Mouse (Mus musculus) small intestine, adult 2 months (tissue): ENCODE results near the gene Qrich1. TPM values are rescaled to one million over a fixed set of nuclear protein-coding genes. Genes with fewer than 3 reads are reported as not detected.

Experiments used
- H3K27ac ChIP-seq: fragments of 200-500 bp; 2 replicates; pipeline ENCODE4 v1.5.1; 2012; ENCODE audit warnings: low read depth, low read length, control low read depth, inconsistent platforms; ENCODE audit not compliant: insufficient read depth
- H3K27me3 ChIP-seq: fragments of 200-500 bp; 2 replicates; pipeline ENCODE4 v1.6.1; 2012; ENCODE audit warnings: mild to moderate bottlenecking, moderate library complexity, low read length, inconsistent platforms; ENCODE audit not compliant: control insufficient read depth, insufficient read depth
- H3K36me3 ChIP-seq: fragments of 200-500 bp; 2 replicates; pipeline ENCODE4 v1.6.1; 2012; ENCODE audit warnings: mild to moderate bottlenecking, low read length, control low read depth, inconsistent platforms; ENCODE audit not compliant: control insufficient read depth, insufficient read depth
- H3K4me1 ChIP-seq: fragments of 200-500 bp; 2 replicates; pipeline ENCODE4 v1.6.1; 2012; ENCODE audit warnings: low read length, inconsistent platforms, mixed read lengths; ENCODE audit not compliant: control insufficient read depth, insufficient read depth, insufficient read length
- H3K4me3 ChIP-seq: fragments of 200-500 bp; 2 replicates; pipeline ENCODE4 v1.5.1; 2012; ENCODE audit warnings: low read depth, mild to moderate bottlenecking, control low read depth, inconsistent platforms, low read length, moderate library complexity
- CTCF ChIP-seq: fragments of 200-500 bp; IDR thresholded peaks from 2 replicates; pipeline ENCODE4 v1.5.1; 2012; ENCODE audit warnings: low read depth, mild to moderate bottlenecking, control low read depth, inconsistent platforms, low read length, moderate library complexity, mixed read lengths; ENCODE audit not compliant: insufficient replicate concordance, insufficient read length; ENCODE audit errors: extremely low read depth
- POLR2A ChIP-seq: fragments of 200-500 bp; IDR thresholded peaks from 2 replicates; pipeline ENCODE4 v1.6.1; 2012; ENCODE audit warnings: low read depth, mild to moderate bottlenecking, control low read depth, inconsistent platforms, low read length, moderate library complexity
- WGBS: fragments of 180-500 bp; shearing (Covaris S2); methylation state at CpG from one replicate; pipeline ENCODE4 v1.1.7; 2018; 5-methylcytosine and 5-hydroxymethylcytosine counted together
- polyA plus RNA-seq: library from polyadenylated mRNA; depleted of rRNA; stranded (reverse); fragments of >200 nt; gene quantifications from 2 replicates; pipeline ENCODE4 v1.2.3, GENCODE M21; 2012

Qrich1 gene
- polyA plus RNA-seq, 1 experiment, result 76.2 TPM

DNA sequence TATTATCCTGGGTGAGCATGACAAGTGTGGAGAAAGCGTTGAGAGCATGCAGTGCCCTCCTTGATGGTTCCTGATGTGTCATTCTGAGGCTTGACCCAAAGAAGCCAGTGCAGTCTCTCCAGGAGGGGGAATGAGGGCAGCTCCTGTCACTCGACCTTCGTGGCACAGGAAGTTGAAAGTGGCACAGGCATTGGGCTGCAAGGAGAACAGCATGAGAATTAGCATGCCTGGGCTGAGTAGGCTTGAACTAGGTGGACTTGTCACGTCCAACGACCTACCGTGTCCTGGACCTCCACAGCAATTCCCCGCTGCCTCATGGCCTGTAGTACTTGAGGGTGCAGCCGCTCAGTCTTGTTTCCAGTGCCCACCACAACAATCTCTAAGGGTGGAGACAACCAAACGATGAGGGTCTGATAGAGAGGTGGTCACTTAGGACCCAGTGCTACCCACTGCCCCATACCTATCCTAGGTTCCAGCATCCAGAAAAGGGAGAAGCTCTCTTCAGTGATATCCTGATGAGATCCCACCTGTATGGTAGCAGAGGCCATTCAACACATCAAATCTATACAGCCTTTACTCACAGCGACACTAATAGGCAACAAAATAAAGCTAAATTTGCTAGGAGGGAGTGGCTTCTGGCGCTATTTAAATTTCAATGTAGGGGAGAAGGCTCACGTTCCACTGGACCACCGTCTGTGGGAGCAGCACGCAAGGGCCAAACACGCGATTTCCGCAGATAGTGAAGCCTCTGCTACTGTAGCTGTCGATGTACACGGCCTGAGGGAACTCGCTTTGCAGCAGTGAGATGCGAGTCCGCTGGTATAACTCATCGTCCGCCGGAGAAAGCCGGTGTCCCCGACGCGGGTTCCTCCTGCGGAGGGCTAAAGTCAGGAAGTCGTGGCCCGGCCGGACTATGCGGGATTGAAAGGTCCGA lies 49.5 kb downstream of the Qrich1 start:
- WGBS, result 9% methylated on average over 35 of the region's 35 CpGs
- H3K27ac ChIP-seq, result peak overlapping the region; percentile 96
- H3K27me3 ChIP-seq, result no peaks in the 10 kb centered on the region
- H3K4me1 ChIP-seq, result peaks cover 20% of the 10 kb centered on the region
- H3K4me3 ChIP-seq, result peak overlapping the region; percentile 92
- no peak for TF ChIP-seq CTCF
- TF ChIP-seq POLR2A, result no peak
- peaks cover 9% of the 10 kb centered on the region for H3K36me3 ChIP-seq

DNA sequence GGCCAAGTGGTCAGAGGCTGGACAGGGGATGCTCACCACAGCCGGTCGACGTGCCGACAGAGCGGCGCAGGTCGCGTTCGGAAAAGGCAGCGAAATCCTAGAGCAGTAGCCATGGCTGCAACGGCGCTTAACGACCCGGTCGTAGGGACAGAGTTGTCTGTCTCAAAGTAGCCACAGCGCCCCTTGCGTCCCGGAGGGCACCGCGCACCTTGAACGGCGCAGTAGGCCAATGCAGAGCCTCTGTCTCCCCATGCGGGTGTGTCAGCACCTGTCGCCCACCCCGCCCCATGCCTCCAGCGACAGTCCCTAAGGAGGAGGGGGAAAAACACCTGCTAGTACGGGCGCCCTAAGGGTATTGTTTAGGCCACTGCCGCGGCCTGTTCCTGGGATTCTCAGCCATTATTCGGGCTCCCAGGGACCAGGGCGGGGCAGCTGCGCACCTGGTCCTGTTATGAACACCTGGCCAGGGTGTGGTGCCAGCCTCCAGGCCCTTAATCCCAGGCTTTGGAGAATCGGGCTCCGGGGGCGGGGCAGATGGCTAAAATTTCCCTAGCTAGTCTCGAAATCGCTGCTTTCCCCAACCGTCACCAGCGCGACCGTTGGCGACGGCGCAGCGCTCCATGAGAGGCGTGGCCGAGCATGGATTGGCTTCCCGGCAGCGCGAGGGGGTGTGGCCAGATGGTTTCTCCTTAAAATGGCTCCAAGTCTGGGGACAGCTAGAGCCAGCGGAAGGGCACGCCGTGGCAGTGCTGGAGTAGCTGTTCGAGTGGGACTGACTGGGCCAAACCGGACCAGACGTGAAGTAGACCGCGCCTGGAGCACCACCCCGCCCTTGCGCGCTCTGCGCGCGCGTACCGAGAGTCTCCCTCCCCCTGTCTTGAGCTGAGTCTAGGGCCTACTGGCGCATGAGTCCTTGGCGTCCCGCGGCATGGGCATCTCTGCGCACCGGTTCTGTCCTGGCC lies 50.5 kb downstream of the Qrich1 start, which contains the start of gene Ndufaf3:
Ndufaf3 (minus strand) TSS at position 620 of the 962 bp plus-strand sequence.
- H3K4me1 ChIP-seq, result peaks cover 17% of the 10 kb centered on the region
- peak within 1 kb of the TSS; percentile 96 for H3K27ac ChIP-seq
- H3K27me3 ChIP-seq, result no peaks in the 10 kb centered on the region
- under 1% methylated on average over 72 of the region's 73 CpGs for WGBS
- peak; percentile 91 for TF ChIP-seq CTCF
- TF ChIP-seq POLR2A, result peak; percentile 99
- H3K36me3 ChIP-seq, result peaks cover 16% of the 10 kb centered on the region
- peak within 1 kb of the TSS; percentile 92 for H3K4me3 ChIP-seq

DNA sequence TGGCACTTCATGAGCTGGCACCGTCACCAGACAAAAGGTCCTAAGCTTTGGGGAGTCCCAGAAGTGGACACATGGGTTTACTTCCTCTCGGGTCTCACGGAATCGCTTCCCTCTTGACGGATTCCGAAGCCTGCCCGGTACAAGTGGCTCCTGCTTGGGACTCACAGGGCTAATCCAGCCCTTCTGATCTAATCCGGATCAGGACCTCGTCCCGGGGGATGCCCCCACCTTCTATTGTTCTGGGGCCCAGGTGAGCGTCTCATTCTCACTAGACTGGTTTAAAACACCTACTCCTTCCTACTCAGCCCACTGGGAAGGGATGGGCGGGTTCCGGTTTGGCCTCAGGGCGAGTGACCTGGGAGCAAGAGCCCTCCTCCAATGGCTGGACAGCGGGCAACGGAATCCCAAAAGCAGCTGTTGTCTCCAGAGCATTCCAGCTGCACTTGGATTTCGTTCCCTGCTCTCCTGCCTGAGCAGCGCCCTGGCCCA lies 51.4 kb downstream of the Qrich1 start:
- H3K27me3 ChIP-seq, result no peaks in the 10 kb centered on the region
- peaks cover 17% of the 10 kb centered on the region for H3K4me1 ChIP-seq
- 2% methylated on average over 18 of the region's 18 CpGs for WGBS
- peak overlapping the region; percentile 92 for H3K4me3 ChIP-seq
- H3K27ac ChIP-seq, result peak overlapping the region; percentile 83
- TF ChIP-seq CTCF (no peak), POLR2A (no peak)
- H3K36me3 ChIP-seq, result peaks cover 22% of the 10 kb centered on the region

DNA sequence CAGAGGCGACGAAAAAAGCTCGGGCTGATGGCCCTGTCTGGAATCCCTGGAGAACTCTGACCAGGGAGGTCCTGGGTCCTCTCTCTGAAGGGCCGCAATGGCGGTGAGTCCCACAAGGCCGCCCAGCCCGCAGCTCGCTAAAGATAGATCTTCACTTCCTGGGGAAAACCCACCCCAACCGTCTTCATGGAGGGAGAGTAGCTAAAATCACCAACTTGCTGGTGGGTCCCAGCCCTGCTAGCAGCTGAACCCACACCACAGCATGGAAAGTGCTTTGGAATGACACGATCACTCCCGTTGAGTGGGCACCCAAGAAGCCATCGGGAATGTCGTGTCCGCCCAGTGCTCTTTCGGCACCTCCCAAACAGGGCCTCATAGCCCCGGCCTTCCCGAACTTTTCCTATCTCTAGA lies 51.9 kb downstream of the Qrich1 start:
- H3K36me3 ChIP-seq, result peaks cover 22% of the 10 kb centered on the region
- H3K4me1 ChIP-seq, result peaks cover 17% of the 10 kb centered on the region
- peak overlapping the region; percentile 83 for H3K27ac ChIP-seq
- H3K4me3 ChIP-seq, result peak overlapping the region; percentile 92
- TF ChIP-seq CTCF (no peak), POLR2A (no peak)
- no peaks in the 10 kb centered on the region for H3K27me3 ChIP-seq
- 19% methylated on average over 17 of the region's 17 CpGs for WGBS

DNA sequence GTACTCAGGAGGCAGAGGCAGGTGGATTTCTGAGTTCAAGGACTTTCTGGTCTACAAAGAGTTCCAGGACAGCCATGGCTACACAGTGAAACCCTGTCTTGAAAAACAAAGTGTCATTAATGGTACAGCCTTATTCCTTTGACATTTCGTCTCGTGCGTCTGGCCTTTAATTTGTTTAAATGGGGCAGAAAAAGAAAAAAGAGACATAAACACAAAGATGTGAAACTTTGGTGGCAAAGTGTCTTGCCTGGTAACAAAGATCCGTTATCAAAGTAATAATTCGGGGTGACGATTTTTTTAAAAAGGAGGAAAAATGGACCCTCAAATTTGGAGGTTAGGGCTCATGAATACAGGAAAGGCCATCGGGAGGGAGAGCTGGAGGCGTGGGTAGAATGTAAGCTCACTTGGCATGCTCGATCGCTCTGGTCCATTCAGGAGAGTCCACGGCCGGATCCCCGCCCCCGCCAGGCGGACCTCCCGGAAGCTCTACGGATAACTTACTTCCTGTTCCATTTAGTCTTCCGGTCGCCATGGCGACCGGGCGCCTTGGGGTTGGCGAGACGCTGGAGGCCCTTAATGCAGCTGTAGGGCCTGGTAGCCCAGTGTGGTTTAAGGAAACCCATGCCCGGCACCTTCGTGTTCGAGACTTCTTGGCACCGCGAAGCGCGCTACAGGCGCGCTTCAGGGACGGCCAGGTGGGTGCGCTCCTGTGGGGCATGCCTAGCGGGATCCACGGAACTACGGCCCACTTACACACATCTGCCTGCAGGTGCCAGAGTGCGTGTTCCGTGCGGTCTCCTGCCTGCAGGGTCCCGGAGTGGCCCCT lies 53.0 kb downstream of the Qrich1 start, which contains the start of gene Dalrd3:
Dalrd3 (plus strand) TSS at position 506 of the 826 bp plus-strand sequence.
- Histone ChIP-seq H3K27me3 (no peaks in the 10 kb centered on the region), H3K36me3 (peaks cover 20% of the 10 kb centered on the region), H3K4me3 (peak within 1 kb of the TSS; percentile 92), H3K27ac (peak within 1 kb of the TSS; percentile 83), H3K4me1 (peaks cover 14% of the 10 kb centered on the region)
- 2% methylated on average over 42 of the region's 42 CpGs for WGBS
- TF ChIP-seq CTCF, result no peak
- TF ChIP-seq POLR2A, result no peak; the same call in 1 of the 2 replicates
